Mouse (Mus musculus) retina, postnatal 1 day (tissue): ENCODE measurements at regions not wholly inside any gene's neighbourhood (a gene's known extent, or its start where the extent isn't known, plus 50 kb on each side); places are given as distances from the start of the nearest gene placed in this dataset.

ENCODE experiments used
- DNase-seq: peaks from one replicate; pipeline ENCODE4 v3.0.0-alpha.2; 2012

- DNase-seq, result no peak
These were observed 202.1 kb upstream of the Tpm3-rs7 start for GRCm38 (mm10) chr14:113112320-113112719.

GRCm38 (mm10) chr14:113138823-113139222 lies 175.6 kb upstream of the Tpm3-rs7 start:
- no peak for DNase-seq

DNA sequence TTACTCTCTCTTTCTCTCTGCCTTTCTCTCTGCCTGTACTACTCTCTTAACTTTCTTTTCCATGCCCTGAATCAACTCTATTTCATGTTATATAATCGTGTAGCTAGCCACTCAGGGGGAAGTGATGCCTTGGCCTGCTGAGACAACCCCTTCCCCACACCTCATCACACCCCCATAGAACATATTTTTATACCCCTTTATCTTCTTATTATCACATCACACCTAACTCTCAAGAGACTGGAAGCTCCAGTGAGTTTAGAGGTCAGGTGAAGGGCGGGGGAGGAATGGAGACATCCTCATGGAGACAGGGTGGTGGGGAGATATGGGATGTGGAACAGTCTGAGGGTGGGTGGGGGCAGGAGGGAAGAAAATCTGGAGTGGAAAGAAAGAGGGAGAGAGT lies 145.8 kb upstream of the Tpm3-rs7 start:
- DNase-seq, result no peak

- DNase-seq, result peak; percentile 9
These were observed 131.9 kb upstream of the Tpm3-rs7 start for GRCm38 (mm10) chr14:113182345-113182997.

DNA sequence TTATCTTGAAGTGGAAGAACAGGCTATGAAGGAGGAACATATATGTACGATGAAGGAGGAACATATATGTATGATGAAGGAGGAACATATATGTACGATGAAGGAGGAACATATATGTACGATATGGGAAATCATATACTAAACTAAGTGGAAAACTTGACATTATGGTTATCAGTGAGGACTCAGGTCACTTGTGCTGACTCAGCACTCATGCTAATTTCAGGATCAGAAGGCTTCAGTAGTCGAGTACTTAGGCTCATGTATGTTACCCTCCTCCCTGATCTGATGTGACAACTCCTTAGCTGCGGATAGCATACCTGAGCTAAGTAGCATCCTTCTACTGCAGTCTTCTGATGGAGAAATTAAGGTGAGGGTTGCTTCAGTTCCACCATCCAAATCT lies 102.4 kb upstream of the Tpm3-rs7 start:
- no peak for DNase-seq
